8 mouse cellular contexts compared by ENCODE assay signal in genomic region chr5:111330417-111331098, GRCm38 (mm10). TPM values are rescaled to one million over a fixed set of nuclear protein-coding genes. Genes with fewer than 3 reads are reported as not detected.
DNase-seq lines count a peak whose midpoint lies in the region; ATAC-seq and TF ChIP-seq lines count a peak whose summit lies in the region.

Gene Pitpnb, plus strand, starts transcription at chr5:111330763.

- peak; percentile 53 for TF ChIP-seq CTCF in lung, postnatal 0 days (IDR thresholded peaks at IDR 0.05)

- H3K4me2 ChIP-seq in lung, postnatal 0 days (replicated peaks; ENCODE audit: low read depth, low read length): peak within 1 kb of the TSS; percentile 85

- ATAC-seq in frontal cortex, adult (ENCODE audit: low TSS enrichment): peak; percentile 99
- peak; percentile 100 for ATAC-seq in lung, postnatal 0 days

- WGBS in hindbrain, embryonic 10.5 days: under 1% methylated on average over 78 of the region's 78 CpGs
- WGBS in lung, postnatal 0 days: under 1% methylated on average over 64 of the region's 78 CpGs

- DNase-seq in MEL-GATA-1-ER (ENCODE audit: extremely low read depth, low read depth): peak; percentile 60
- peak; percentile 99 for DNase-seq in cerebellum, adult 8-10 months
- peak; percentile 97 for DNase-seq in hindbrain, embryonic 10.5 days (ENCODE audit: low spot score)
- DNase-seq in layer of hippocampus, adult 9-11 months: peak; percentile 97
- peak; percentile 98 for DNase-seq in lung, postnatal 0 days (ENCODE audit: low spot score)
- DNase-seq in ovary, postnatal 14 days (ENCODE audit: low spot score): peak; percentile 99
- DNase-seq in thymus, postnatal 14 days: peak; percentile 99

- H3K36me3 ChIP-seq in hindbrain, embryonic 10.5 days: peaks cover 32% of the 10 kb centered on the region
- H3K36me3 ChIP-seq in lung, postnatal 0 days (ENCODE audit: insufficient read depth, low read length): no peaks in the 10 kb centered on the region

- H3K9me3 ChIP-seq in hindbrain, embryonic 10.5 days: peaks cover 2% of the 10 kb centered on the region; the same call in 1 of the 2 replicates
- no peaks in the 10 kb centered on the region; the same call in 1 of the 2 replicates for H3K9me3 ChIP-seq in lung, postnatal 0 days (ENCODE audit: low read length)

- no peak for TF ChIP-seq EP300 in lung, postnatal 0 days (IDR thresholded peaks at IDR 0.05)

- no peaks in the 10 kb centered on the region for H3K27me3 ChIP-seq in hindbrain, embryonic 10.5 days (ENCODE audit: insufficient read depth, poor library complexity, severe bottlenecking)
- no peaks in the 10 kb centered on the region for H3K27me3 ChIP-seq in lung, postnatal 0 days (replicated peaks; ENCODE audit: insufficient read depth, low read length)

- peak within 1 kb of the TSS; percentile 96 for H3K27ac ChIP-seq in hindbrain, embryonic 10.5 days
- peak within 1 kb of the TSS; percentile 85 for H3K27ac ChIP-seq in lung, postnatal 0 days (ENCODE audit: low read length)

- H3K9ac ChIP-seq in lung, postnatal 0 days (replicated peaks; ENCODE audit: low read depth): peak within 1 kb of the TSS; percentile 95

- H3K4me3 ChIP-seq in hindbrain, embryonic 10.5 days: peak within 1 kb of the TSS; percentile 96
- peak within 1 kb of the TSS; percentile 97 for H3K4me3 ChIP-seq in lung, postnatal 0 days (ENCODE audit: low read depth, low read length)

- H3K4me1 ChIP-seq in hindbrain, embryonic 10.5 days (replicated peaks): peaks cover 33% of the 10 kb centered on the region
- H3K4me1 ChIP-seq in lung, postnatal 0 days (ENCODE audit: insufficient read depth, low read depth, low read length): peaks cover 7% of the 10 kb centered on the region; the same call in 1 of the 2 replicates

RNA-seq across cellular contexts. Expression of gene Pitpnb, which starts in this region (rescaled TPM):
- 110 and 119 TPM in 2 replicates for polyA plus RNA-seq in hindbrain, embryonic 10.5 days (2016; fragmentation: Nextera tagmentation; extraction: Ambion mirVana)
- 56.4 and 57.1 TPM in 2 replicates for polyA plus RNA-seq in lung, postnatal 0 days (2015; fragmentation: Nextera tagmentation; extraction: Ambion mirVana)

Comparison
In these comparisons a context has a peak if more than half of its experiments do, and no peak if none do; other contexts are left out.
1. Peak in every context shown above with its lines: DNase-seq, ATAC-seq, H3K4me3 ChIP-seq and H3K27ac ChIP-seq.